Mouse (Mus musculus): Measurements from ENCODE around the gene Vmn1r59. TPM values are rescaled to one million over a fixed set of nuclear protein-coding genes. Genes with fewer than 3 reads are reported as not detected.
"Not testable (repeated sequence)": the region's sequence is repeated elsewhere in the genome, so short reads cannot be mapped to it uniquely, and the experiment has no call there.

Gene Vmn1r59
- not detected in 2 replicates for total RNA-seq (2015)
- total RNA-seq (2017): not detected in 2 replicates

DNA sequence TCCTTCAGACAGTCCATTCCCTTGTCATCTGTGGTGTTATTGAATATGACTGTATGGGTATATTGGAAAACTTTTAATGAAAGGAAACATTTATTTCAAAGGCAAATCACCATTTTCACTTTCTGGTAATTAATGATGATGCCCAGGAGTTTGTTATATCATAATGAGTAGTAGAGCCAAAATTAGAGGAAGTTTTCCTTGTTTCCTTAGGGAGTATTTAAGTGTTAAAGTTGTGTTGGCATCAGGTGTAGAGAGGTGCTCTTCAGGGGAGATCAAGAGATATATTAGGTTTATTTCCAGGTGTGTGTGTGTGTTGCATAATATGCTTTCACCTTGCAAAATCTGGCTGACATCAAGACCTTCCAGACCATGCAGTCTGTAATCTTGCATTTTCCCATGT lies at the start of gene Vmn1r59:
TSS of gene Vmn1r59 (minus strand) at position 101 of the 400 bp plus-strand sequence.
- no peak for ATAC-seq (ENCODE audit: poor library complexity, severe bottlenecking)

- not testable (repeated sequence) for ATAC-seq (ENCODE audit: poor library complexity, severe bottlenecking)
These were observed 37.3 kb upstream of the Vmn1r59 start, which contains the start of gene Vmn2r28 for GRCm38 (mm10) chr7:5493856-5494255. TSS of gene Vmn2r28 (minus strand) at chr7:5493956.

DNA sequence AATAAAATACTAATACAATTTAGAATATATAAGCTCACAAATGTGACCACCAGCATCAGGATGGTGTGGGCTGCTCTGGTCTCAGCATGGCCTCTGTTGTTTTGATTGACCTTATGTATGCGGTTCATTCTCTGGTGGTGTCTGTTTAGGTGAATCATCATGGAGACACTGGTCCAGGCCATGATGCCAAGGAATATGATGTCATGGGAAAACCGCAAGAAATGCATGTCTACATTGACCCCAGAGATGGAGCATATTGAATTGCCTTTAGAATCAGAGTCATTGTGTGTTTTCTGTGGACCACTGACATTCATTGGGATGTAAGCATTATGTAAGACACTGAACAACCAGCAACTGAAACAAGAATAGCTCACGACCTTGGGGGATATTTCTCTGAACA lies 2.6 kb downstream of the Vmn1r59 start:
- ATAC-seq (ENCODE audit: poor library complexity, severe bottlenecking): not testable (repeated sequence)

- no peak for ATAC-seq (ENCODE audit: poor library complexity, severe bottlenecking)
These were observed 7.9 kb downstream of the Vmn1r59 start for GRCm38 (mm10) chr7:5448627-5449026.

DNA sequence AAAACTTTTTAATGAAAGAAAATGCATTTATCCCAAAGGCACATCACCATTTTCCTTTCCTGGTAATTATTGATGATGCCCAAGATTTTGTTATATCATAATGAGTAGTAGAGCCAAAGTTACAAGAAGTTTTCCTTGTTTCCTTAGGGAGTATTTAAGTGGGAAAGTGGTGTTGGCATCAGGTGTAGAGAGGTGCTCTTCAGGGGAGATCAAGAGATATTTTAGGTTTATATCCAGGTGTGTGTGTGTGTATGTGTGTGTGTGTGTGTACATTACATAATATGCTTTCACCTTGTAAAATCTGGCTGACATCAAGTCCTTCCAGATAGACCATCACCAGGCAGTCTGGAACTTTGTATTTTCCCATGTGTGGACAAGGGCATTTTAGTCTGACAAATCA lies 43.3 kb downstream of the Vmn1r59 start, which contains the start of gene Vmn1r58:
TSS of gene Vmn1r58 (minus strand) at position 101 of the 400 bp plus-strand sequence.
- not testable (repeated sequence) for ATAC-seq (ENCODE audit: poor library complexity, severe bottlenecking)

GRCm38 (mm10) chr7:5406201-5406600 lies 50.4 kb downstream of the Vmn1r59 start:
- no peak for ATAC-seq (ENCODE audit: poor library complexity, severe bottlenecking)

Other genes starting within 250 kb of the Vmn1r59 start
- gene Vmn1r57, start 238.3 kb downstream of the Vmn1r59 start, total RNA-seq (2015): not detected in 2 replicates
- not detected in 2 replicates for gene Vmn1r57, start 238.3 kb downstream of the Vmn1r59 start, total RNA-seq (2017)
- gene Gm5065, start 106.2 kb downstream of the Vmn1r59 start, total RNA-seq (2015): not detected in 2 replicates
- gene Gm5065, start 106.2 kb downstream of the Vmn1r59 start, total RNA-seq (2017): not detected in 2 replicates
- gene Nlrp2, start 105.7 kb downstream of the Vmn1r59 start, total RNA-seq (2015): not detected in 2 replicates
- not detected in 2 replicates for gene Nlrp2, start 105.7 kb downstream of the Vmn1r59 start, total RNA-seq (2017)
- gene Vmn1r58, start 43.4 kb downstream of the Vmn1r59 start, total RNA-seq (2015): not detected in 2 replicates
- not detected in 2 replicates for gene Vmn1r58, start 43.4 kb downstream of the Vmn1r59 start, total RNA-seq (2017)
- gene Vmn2r28, start 37.2 kb upstream of the Vmn1r59 start, total RNA-seq (2015): not detected in 2 replicates
- gene Vmn2r28, start 37.2 kb upstream of the Vmn1r59 start, total RNA-seq (2017): not detected in 2 replicates
- gene Vmn1r60, start 90.5 kb upstream of the Vmn1r59 start, total RNA-seq (2015): not detected in 2 replicates
- gene Vmn1r60, start 90.5 kb upstream of the Vmn1r59 start, total RNA-seq (2017): not detected in 2 replicates
- gene Vmn1r61, start 156.5 kb upstream of the Vmn1r59 start, total RNA-seq (2015): not detected in 2 replicates
- gene Vmn1r61, start 156.5 kb upstream of the Vmn1r59 start, total RNA-seq (2017): not detected in 2 replicates
- gene Vmn1r62, start 216.9 kb upstream of the Vmn1r59 start, total RNA-seq (2015): not detected in 2 replicates
- not detected in 2 replicates for gene Vmn1r62, start 216.9 kb upstream of the Vmn1r59 start, total RNA-seq (2017)